Mouse (Mus musculus): ENCODE measurements around the gene Aldh3b2.

The Aldh3b2 gene

GRCm38 (mm10) chr19:3972229-3972628 is at the start of gene Aldh3b2:
Gene Aldh3b2, plus strand, starts transcription at chr19:3972328.
- in situ Hi-C loops (cut with MboI, MseI) = no loop called here

GRCm38 (mm10) chr19:3922661-3923371 is 49.3 kb upstream of the Aldh3b2 start:
- in situ Hi-C loops (cut with MboI, MseI) = no loop called here

GRCm38 (mm10) chr19:3923586-3923985 is 48.5 kb upstream of the Aldh3b2 start:
- in situ Hi-C loops (cut with MboI, MseI) = no loop called here

- in situ Hi-C loops (cut with MboI, MseI) = no loop called here
Observed at GRCm38 (mm10) chr19:3924190-3924589, 47.9 kb upstream of the Aldh3b2 start.

GRCm38 (mm10) chr19:3924868-3925267 is 47.3 kb upstream of the Aldh3b2 start:
- in situ Hi-C loops (cut with MboI, MseI) = no loop called here

GRCm38 (mm10) chr19:3925859-3926258 is 46.3 kb upstream of the Aldh3b2 start:
- in situ Hi-C loops (cut with MboI, MseI) = no loop called here

GRCm38 (mm10) chr19:3926279-3926678 is 45.8 kb upstream of the Aldh3b2 start:
- in situ Hi-C loops (cut with MboI, MseI) = no loop called here

- in situ Hi-C loops (cut with MboI, MseI) = no loop called here
Observed at GRCm38 (mm10) chr19:3926685-3927084, 45.4 kb upstream of the Aldh3b2 start.

GRCm38 (mm10) chr19:3927989-3928388 is 44.1 kb upstream of the Aldh3b2 start:
- in situ Hi-C loops (cut with MboI, MseI) = no loop called here

GRCm38 (mm10) chr19:3928779-3929178 is 43.3 kb upstream of the Aldh3b2 start:
- in situ Hi-C loops (cut with MboI, MseI) = no loop called here

GRCm38 (mm10) chr19:3929211-3929941 is 42.8 kb upstream of the Aldh3b2 start, which contains the start of gene Aldh3b1:
Gene Aldh3b1, minus strand, starts transcription at chr19:3929808.
- in situ Hi-C loops (cut with MboI, MseI) = no loop called here

GRCm38 (mm10) chr19:3930262-3931057 is 41.7 kb upstream of the Aldh3b2 start:
- in situ Hi-C loops (cut with MboI, MseI) = no loop called here

GRCm38 (mm10) chr19:3931716-3932115 is 40.4 kb upstream of the Aldh3b2 start:
- in situ Hi-C loops (cut with MboI, MseI) = no loop called here

GRCm38 (mm10) chr19:3935032-3935895 is 36.9 kb upstream of the Aldh3b2 start, which contains the start of gene Unc93b1:
Gene Unc93b1, plus strand, starts transcription at chr19:3935186.
- in situ Hi-C loops (cut with MboI, MseI) = no loop called here

GRCm38 (mm10) chr19:3935896-3936850 is 36.0 kb upstream of the Aldh3b2 start:
- in situ Hi-C loops (cut with MboI, MseI) = no loop called here

GRCm38 (mm10) chr19:3942315-3942714 is 29.8 kb upstream of the Aldh3b2 start:
- in situ Hi-C loops (cut with MboI, MseI) = no loop called here

GRCm38 (mm10) chr19:3942986-3943735 is 29.0 kb upstream of the Aldh3b2 start:
- in situ Hi-C loops (cut with MboI, MseI) = no loop called here

GRCm38 (mm10) chr19:3945872-3946564 is 26.1 kb upstream of the Aldh3b2 start:
- in situ Hi-C loops (cut with MboI, MseI) = no loop called here

GRCm38 (mm10) chr19:3946715-3947114 is 25.4 kb upstream of the Aldh3b2 start:
- in situ Hi-C loops (cut with MboI, MseI) = no loop called here

Measured in regulatory T cell (primary cell).